Mouse (Mus musculus): ENCODE results near the gene Limch1. TPM values are rescaled to one million over a fixed set of nuclear protein-coding genes. Genes with fewer than 3 reads are reported as not detected.

Limch1 gene
- polyA plus RNA-seq, 1 experiment from 2014 or later: 48.4 TPM

GRCm38 (mm10) chr5:66797326-66797725, 51.7 kb downstream of the Limch1 start:
- H3K27me3 ChIP-seq: no peaks in the 10 kb centered on the region

GRCm38 (mm10) chr5:66798135-66798534, 52.5 kb downstream of the Limch1 start:
- H3K4me2 ChIP-seq: no peak overlapping the region
- peaks cover 50% of the 10 kb centered on the region for H3K4me1 ChIP-seq
- H3K4me3 ChIP-seq: no peak overlapping the region
- no peaks in the 10 kb centered on the region for H3K36me3 ChIP-seq (ENCODE audit: poor library complexity, severe bottlenecking)
- H3K9ac ChIP-seq: 0 out of 2 replicates have a peak overlapping the region, but pooled peaks have one; percentile 31
- H3K9me3 ChIP-seq (replicated peaks): no peaks in the 10 kb centered on the region
- no peaks in the 10 kb centered on the region for H3K27me3 ChIP-seq
- ATAC-seq: 0 out of 2 replicates have a peak, but pooled peaks have one; percentile 13
- 32% methylated on average over 3 of the region's 3 CpGs for WGBS
- H3K27ac ChIP-seq: peak overlapping the region; percentile 0; the same call in 1 of the 2 replicates

More at GRCm38 (mm10) chr5:66797326-66797725, 51.7 kb downstream of the Limch1 start:
- WGBS: 89% methylated on average over 6 of the region's 6 CpGs
- no peak overlapping the region for H3K4me2 ChIP-seq
- H3K4me1 ChIP-seq: peaks cover 43% of the 10 kb centered on the region
- no peaks in the 10 kb centered on the region for H3K36me3 ChIP-seq (ENCODE audit: poor library complexity, severe bottlenecking)
- no peak overlapping the region for H3K4me3 ChIP-seq
- H3K9me3 ChIP-seq (replicated peaks): no peaks in the 10 kb centered on the region
- H3K9ac ChIP-seq: no peak overlapping the region
- H3K27ac ChIP-seq: no peak overlapping the region
- ATAC-seq: no peak

GRCm38 (mm10) chr5:66798591-66799003, 53.0 kb downstream of the Limch1 start:
- Histone ChIP-seq H3K9me3 (replicated peaks) (no peaks in the 10 kb centered on the region), H3K27ac (0 out of 2 replicates have a peak overlapping the region, but pooled peaks have one; percentile 0)
- 20% methylated on average over 8 of the region's 8 CpGs for WGBS

GRCm38 (mm10) chr5:66800243-66800642, 54.6 kb downstream of the Limch1 start:
- Histone ChIP-seq H3K4me3 (no peak overlapping the region), H3K27me3 (no peaks in the 10 kb centered on the region), H3K36me3 (ENCODE audit: poor library complexity, severe bottlenecking) (no peaks in the 10 kb centered on the region), H3K9ac (no peak overlapping the region), H3K9me3 (replicated peaks) (no peaks in the 10 kb centered on the region), H3K4me2 (no peak overlapping the region), H3K27ac (no peak overlapping the region), H3K4me1 (peaks cover 50% of the 10 kb centered on the region)
- no peak for ATAC-seq
- 26% methylated on average over 9 of the region's 9 CpGs for WGBS

More at GRCm38 (mm10) chr5:66798591-66799003, 53.0 kb downstream of the Limch1 start:
- H3K4me3 ChIP-seq: no peak overlapping the region
- no peak overlapping the region for H3K4me2 ChIP-seq
- H3K4me1 ChIP-seq: peaks cover 50% of the 10 kb centered on the region
- H3K27me3 ChIP-seq: no peaks in the 10 kb centered on the region
- H3K9ac ChIP-seq: no peak overlapping the region
- ATAC-seq: peak; percentile 51; the same call in 1 of the 2 replicates
- H3K36me3 ChIP-seq (ENCODE audit: poor library complexity, severe bottlenecking): no peaks in the 10 kb centered on the region

- Histone ChIP-seq H3K36me3 (ENCODE audit: poor library complexity, severe bottlenecking) (no peaks in the 10 kb centered on the region), H3K9me3 (replicated peaks) (no peaks in the 10 kb centered on the region), H3K4me1 (peaks cover 55% of the 10 kb centered on the region), H3K4me3 (no peak overlapping the region), H3K4me2 (no peak overlapping the region), H3K27ac (no peak overlapping the region), H3K9ac (no peak overlapping the region), H3K27me3 (no peaks in the 10 kb centered on the region)
- 87% methylated on average over 6 of the region's 6 CpGs for WGBS
- no peak for ATAC-seq
Measured at GRCm38 (mm10) chr5:66800977-66801376, 55.4 kb downstream of the Limch1 start.

- Histone ChIP-seq H3K4me1 (peaks cover 66% of the 10 kb centered on the region), H3K9me3 (replicated peaks) (no peaks in the 10 kb centered on the region), H3K9ac (no peak overlapping the region), H3K4me3 (no peak overlapping the region), H3K36me3 (ENCODE audit: poor library complexity, severe bottlenecking) (no peaks in the 10 kb centered on the region), H3K27ac (no peak overlapping the region), H3K4me2 (no peak overlapping the region), H3K27me3 (no peaks in the 10 kb centered on the region)
- WGBS: 83% methylated on average over 10 of the region's 10 CpGs
- no peak for ATAC-seq
Measured at GRCm38 (mm10) chr5:66802196-66802595, 56.6 kb downstream of the Limch1 start.

GRCm38 (mm10) chr5:66806335-66806734, 60.7 kb downstream of the Limch1 start:
- H3K9ac ChIP-seq: no peak overlapping the region
- H3K4me3 ChIP-seq: no peak overlapping the region
- no peak for ATAC-seq
- no peaks in the 10 kb centered on the region for H3K36me3 ChIP-seq (ENCODE audit: poor library complexity, severe bottlenecking)
- 84% methylated on average over 7 of the region's 7 CpGs for WGBS
- no peaks in the 10 kb centered on the region for H3K9me3 ChIP-seq (replicated peaks)
- no peak overlapping the region for H3K4me2 ChIP-seq
- H3K27me3 ChIP-seq: no peaks in the 10 kb centered on the region
- H3K27ac ChIP-seq: no peak overlapping the region
- peaks cover 37% of the 10 kb centered on the region for H3K4me1 ChIP-seq

- Histone ChIP-seq H3K27me3 (no peaks in the 10 kb centered on the region), H3K9ac (no peak overlapping the region), H3K36me3 (ENCODE audit: poor library complexity, severe bottlenecking) (no peaks in the 10 kb centered on the region), H3K4me1 (peaks cover 26% of the 10 kb centered on the region), H3K9me3 (replicated peaks) (no peaks in the 10 kb centered on the region), H3K4me2 (no peak overlapping the region), H3K4me3 (no peak overlapping the region), H3K27ac (no peak overlapping the region)
- 93% methylated on average over 6 of the region's 6 CpGs for WGBS
- no peak for ATAC-seq
Measured at GRCm38 (mm10) chr5:66807737-66808136, 62.1 kb downstream of the Limch1 start.

GRCm38 (mm10) chr5:66809016-66809570, 63.5 kb downstream of the Limch1 start:
- peaks cover 23% of the 10 kb centered on the region for H3K4me1 ChIP-seq
- no peaks in the 10 kb centered on the region for H3K27me3 ChIP-seq
- H3K4me3 ChIP-seq: no peak overlapping the region
- 75% methylated on average over 9 of the region's 9 CpGs for whole genome bisulfite sequencing
- H3K27ac ChIP-seq: 0 out of 2 replicates have a peak overlapping the region, but pooled peaks have one; percentile 27
- no peak overlapping the region for H3K4me2 ChIP-seq
- ATAC-seq: peak; percentile 14; the same call in 1 of the 2 replicates
- H3K9me3 ChIP-seq (replicated peaks): no peaks in the 10 kb centered on the region
- no peaks in the 10 kb centered on the region for H3K36me3 ChIP-seq (ENCODE audit: poor library complexity, severe bottlenecking)
- no peak overlapping the region for H3K9ac ChIP-seq

- no peaks in the 10 kb centered on the region for H3K27me3 ChIP-seq
- H3K4me2 ChIP-seq: no peak overlapping the region
- no peaks in the 10 kb centered on the region for H3K9me3 ChIP-seq (replicated peaks)
- H3K36me3 ChIP-seq (ENCODE audit: poor library complexity, severe bottlenecking): no peaks in the 10 kb centered on the region
- WGBS: 47% methylated on average over 2 of the region's 2 CpGs
- no peak for ATAC-seq
- H3K4me1 ChIP-seq: peaks cover 33% of the 10 kb centered on the region
- H3K9ac ChIP-seq: no peak overlapping the region
- H3K4me3 ChIP-seq: no peak overlapping the region
- H3K27ac ChIP-seq: no peak overlapping the region
Measured at GRCm38 (mm10) chr5:66810396-66810795, 64.8 kb downstream of the Limch1 start.

GRCm38 (mm10) chr5:66814674-66815073, 69.0 kb downstream of the Limch1 start:
- peak; percentile 40; the same call in 1 of the 2 replicates for ATAC-seq
- no peak overlapping the region for H3K4me2 ChIP-seq
- peaks cover 28% of the 10 kb centered on the region for H3K4me1 ChIP-seq
- no peak overlapping the region for H3K27ac ChIP-seq
- H3K4me3 ChIP-seq: no peak overlapping the region
- 61% methylated on average over 3 of the region's 3 CpGs for WGBS
- H3K36me3 ChIP-seq (ENCODE audit: poor library complexity, severe bottlenecking): no peaks in the 10 kb centered on the region
- no peaks in the 10 kb centered on the region for H3K9me3 ChIP-seq (replicated peaks)
- no peaks in the 10 kb centered on the region for H3K27me3 ChIP-seq
- H3K9ac ChIP-seq: no peak overlapping the region

GRCm38 (mm10) chr5:66815877-66816276, 70.2 kb downstream of the Limch1 start:
- ATAC-seq: peak; percentile 65; the same call in 1 of the 2 replicates
- no peaks in the 10 kb centered on the region for H3K9me3 ChIP-seq (replicated peaks)
- H3K27ac ChIP-seq: no peak overlapping the region
- H3K4me3 ChIP-seq: no peak overlapping the region
- peaks cover 24% of the 10 kb centered on the region for H3K4me1 ChIP-seq
- WGBS: 6% methylated on average over 6 of the region's 6 CpGs
- H3K9ac ChIP-seq: no peak overlapping the region
- H3K4me2 ChIP-seq: peak overlapping the region; percentile 36
- no peaks in the 10 kb centered on the region for H3K36me3 ChIP-seq (ENCODE audit: poor library complexity, severe bottlenecking)
- no peaks in the 10 kb centered on the region for H3K27me3 ChIP-seq

GRCm38 (mm10) chr5:66816751-66817150, 71.1 kb downstream of the Limch1 start:
- no peaks in the 10 kb centered on the region for H3K27me3 ChIP-seq
- H3K4me3 ChIP-seq: no peak overlapping the region
- no peaks in the 10 kb centered on the region for H3K36me3 ChIP-seq (ENCODE audit: poor library complexity, severe bottlenecking)
- no peak overlapping the region for H3K27ac ChIP-seq
- ATAC-seq: no peak
- H3K9ac ChIP-seq: no peak overlapping the region
- 82% methylated on average over 18 of the region's 18 CpGs for whole genome bisulfite sequencing
- H3K4me1 ChIP-seq: peaks cover 24% of the 10 kb centered on the region
- H3K9me3 ChIP-seq (replicated peaks): no peaks in the 10 kb centered on the region
- H3K4me2 ChIP-seq: no peak overlapping the region
